In the genomic region with DNA sequence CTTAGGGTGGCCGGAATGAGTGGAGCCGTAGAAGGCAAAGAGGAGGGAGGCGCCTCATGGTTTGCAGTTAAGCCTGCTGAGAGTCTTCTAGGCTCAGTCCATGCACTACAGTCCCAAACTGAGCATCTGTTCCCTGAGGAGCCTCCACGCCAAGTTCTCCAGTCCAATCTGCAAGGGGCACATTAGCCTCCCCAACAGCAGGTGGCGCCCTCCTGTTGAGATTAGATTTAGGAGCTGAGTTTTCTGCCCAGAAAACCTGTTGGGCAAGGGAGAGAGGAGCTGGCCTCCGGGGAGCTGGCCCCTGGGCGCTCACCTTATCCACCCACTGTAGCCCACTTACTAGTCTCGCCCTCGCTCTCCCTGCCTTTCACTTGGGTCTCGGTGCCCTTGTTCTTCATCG, we compare ENCODE assay signal across 9 mouse cellular contexts.
A peak's percentile ranks its signal among the peaks of the same experiment; 100 is the strongest.
DNase-seq lines count a peak whose midpoint lies in the region; ATAC-seq and TF ChIP-seq lines count a peak whose summit lies in the region.
"Had no signal": no experiment of that assay in that cellular context is flagged by ENCODE, and none has a peak within 500 bp of the region (broad histone marks: within the 10 kb centered on the region; RNA-seq: fewer than 3 reads in every experiment).

No protein-coding gene starts in this region.

- peak; percentile 38 for DNase-seq in hindbrain, embryonic 10.5 days (ENCODE audit: low spot score)
- DNase-seq in adrenal gland, postnatal 25 days, result peak; percentile 79
- no peak for DNase-seq in heart, postnatal 0 days (ENCODE audit: low spot score)
- peak; percentile 53 to 66 for DNase-seq in layer of hippocampus, adult 8-10 months (ENCODE audit: low spot score in 2 of 2)
- peak; percentile 82 for DNase-seq in lung, postnatal 25 days (ENCODE audit: low spot score)
- peak; percentile 73 to 91 for DNase-seq in spleen, postnatal 4 days (ENCODE audit: low spot score in 2 of 2)
- DNase-seq in cerebellum, adult 11-12 months, result no peak

- H3K4me3 ChIP-seq in hindbrain, embryonic 10.5 days, result no peak overlapping the region
- H3K4me3 ChIP-seq in hindbrain, embryonic 12.5 days, result no peak overlapping the region
- no peak overlapping the region for H3K4me3 ChIP-seq in heart, postnatal 0 days (ENCODE audit: low read depth, low read length)
- H3K4me3 ChIP-seq: limb, embryonic 15.5 days had no signal

- H3K9me3 ChIP-seq in hindbrain, embryonic 10.5 days, result no peaks in the 10 kb centered on the region
- no peaks in the 10 kb centered on the region for H3K9me3 ChIP-seq in hindbrain, embryonic 12.5 days (replicated peaks)
- no peaks in the 10 kb centered on the region for H3K9me3 ChIP-seq in heart, postnatal 0 days (replicated peaks; ENCODE audit: control insufficient read depth, low read length)
- H3K9me3 ChIP-seq: limb, embryonic 15.5 days had no signal

- peak; percentile 65 for TF ChIP-seq CTCF in heart, postnatal 0 days (IDR thresholded peaks at IDR 0.05; ENCODE audit: low read depth)

- TF ChIP-seq EP300 in heart, postnatal 0 days (IDR thresholded peaks at IDR 0.05; ENCODE audit: low read depth), result no peak

- ATAC-seq in hindbrain, embryonic 12.5 days (ENCODE audit: low FRiP score), result no peak
- ATAC-seq in heart, postnatal 0 days (ENCODE audit: insufficient read depth, low read depth), result no peak

- H3K27me3 ChIP-seq in hindbrain, embryonic 10.5 days (ENCODE audit: insufficient read depth, poor library complexity, severe bottlenecking), result peaks cover 11% of the 10 kb centered on the region; the same call in 1 of the 2 replicates
- 0 out of 2 replicates have a peak, but pooled peaks cover 3% of the 10 kb centered on the region for H3K27me3 ChIP-seq in hindbrain, embryonic 12.5 days
- H3K27me3 ChIP-seq in heart, postnatal 0 days (ENCODE audit: control insufficient read depth, insufficient read depth, low read length), result no peaks in the 10 kb centered on the region
- H3K27me3 ChIP-seq: limb, embryonic 15.5 days had no signal

- H3K4me1 ChIP-seq in hindbrain, embryonic 10.5 days (replicated peaks), result peaks cover 20% of the 10 kb centered on the region
- peaks cover 3% of the 10 kb centered on the region for H3K4me1 ChIP-seq in hindbrain, embryonic 12.5 days
- no peaks in the 10 kb centered on the region for H3K4me1 ChIP-seq in heart, postnatal 0 days (ENCODE audit: control insufficient read depth, insufficient read depth)

- no peak overlapping the region for H3K9ac ChIP-seq in hindbrain, embryonic 12.5 days
- no peak overlapping the region for H3K9ac ChIP-seq in heart, postnatal 0 days (replicated peaks; ENCODE audit: low read depth, low read length)
- H3K9ac ChIP-seq: limb, embryonic 15.5 days had no signal

- WGBS in hindbrain, embryonic 10.5 days, result 89% methylated on average over 11 of the region's 11 CpGs
- 87% methylated on average over 11 of the region's 11 CpGs for WGBS in hindbrain, embryonic 12.5 days
- 82% methylated on average over 11 of the region's 11 CpGs for WGBS in heart, postnatal 0 days

- H3K36me3 ChIP-seq in hindbrain, embryonic 10.5 days, result no peaks in the 10 kb centered on the region
- H3K36me3 ChIP-seq in hindbrain, embryonic 12.5 days, result no peaks in the 10 kb centered on the region
- no peaks in the 10 kb centered on the region for H3K36me3 ChIP-seq in heart, postnatal 0 days (replicated peaks; ENCODE audit: control insufficient read depth, insufficient read depth, low read length)
- H3K36me3 ChIP-seq: limb, embryonic 15.5 days had no signal

- H3K27ac ChIP-seq in hindbrain, embryonic 10.5 days, result peak overlapping the region; percentile 57; the same call in 1 of the 2 replicates
- no peak overlapping the region for H3K27ac ChIP-seq in hindbrain, embryonic 12.5 days
- no peak overlapping the region for H3K27ac ChIP-seq in heart, postnatal 0 days (ENCODE audit: low read depth)
- H3K27ac ChIP-seq: limb, embryonic 15.5 days had no signal

- H3K4me2 ChIP-seq in hindbrain, embryonic 12.5 days (replicated peaks), result no peak overlapping the region
- H3K4me2 ChIP-seq in heart, postnatal 0 days (ENCODE audit: low read depth, low read length), result no peak overlapping the region
- H3K4me2 ChIP-seq: limb, embryonic 15.5 days had no signal

Comparison
In these comparisons a context has a peak if more than half of its experiments do, and no peak if none do; other contexts are left out.
1. DNase-seq: peak in hindbrain, embryonic 10.5 days (single experiment), adrenal gland, postnatal 25 days (single experiment), layer of hippocampus, adult 8-10 months (2 of 2), lung, postnatal 25 days (single experiment) and spleen, postnatal 4 days (2 of 2); none in heart, postnatal 0 days (single experiment) and cerebellum, adult 11-12 months (single experiment).